Mouse (Mus musculus) heart, postnatal 36 days (tissue): ENCODE measurements at regions not wholly inside any gene's neighbourhood (a gene's known extent, or its start where the extent isn't known, plus 50 kb on each side); places are given as distances from the start of the nearest gene placed in this dataset.

Experiments
- DNase-seq, 2 experiments: peaks; one replicate each; pipeline ENCODE4 v3.0.0; 2021 to 2022
- intact Hi-C: fragments of 180-260 bp; cut with DNase I; formaldehyde crosslinking; loops from one replicate; pipeline ENCODE4 v1.15.1; 2025

- intact Hi-C loops: no loop called here
- DNase-seq: no peak
These were observed 161.1 kb upstream of the Rpl34 start for GRCm38 (mm10) chr3:130891310-130891709.

- DNase-seq: no peak
- intact Hi-C loops: loop anchor here (5.0 kb wide), 1 partner anchor 349 kb away; no protein-coding TSS in a partner anchor
These were observed 158.4 kb upstream of the Rpl34 start for GRCm38 (mm10) chr3:130888587-130888986.

- peak in 1 of 2 experiments; percentile 15 for DNase-seq
- intact Hi-C loops: loop anchor here (5.0 kb wide), 1 partner anchor 350 kb away; no protein-coding TSS in a partner anchor
These were observed 157.5 kb upstream of the Rpl34 start for GRCm38 (mm10) chr3:130887540-130888312.

DNA sequence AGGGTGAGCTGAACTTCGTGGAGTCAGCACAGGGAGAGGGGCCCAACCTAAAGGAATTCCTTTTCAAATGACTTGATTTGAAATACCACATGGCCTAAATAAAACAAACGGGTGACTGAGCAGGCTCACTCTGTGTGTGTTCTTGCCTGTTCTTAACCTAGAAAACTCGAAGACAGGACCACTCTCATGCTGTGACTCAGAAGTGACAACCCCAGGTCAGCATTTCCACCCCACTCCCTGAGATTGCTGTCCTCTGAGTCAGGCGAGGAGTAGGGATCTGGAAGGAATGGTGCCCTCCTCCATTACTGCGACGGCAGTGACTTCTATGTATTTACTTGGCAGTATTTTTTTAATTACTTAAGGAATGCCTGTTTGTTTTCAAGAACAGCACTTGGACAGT, 155.8 kb upstream of the Rpl34 start:
- intact Hi-C loops: loop anchor here (5.0 kb wide), 1 partner anchor 351 kb away; no protein-coding TSS in a partner anchor
- DNase-seq: no peak

DNA sequence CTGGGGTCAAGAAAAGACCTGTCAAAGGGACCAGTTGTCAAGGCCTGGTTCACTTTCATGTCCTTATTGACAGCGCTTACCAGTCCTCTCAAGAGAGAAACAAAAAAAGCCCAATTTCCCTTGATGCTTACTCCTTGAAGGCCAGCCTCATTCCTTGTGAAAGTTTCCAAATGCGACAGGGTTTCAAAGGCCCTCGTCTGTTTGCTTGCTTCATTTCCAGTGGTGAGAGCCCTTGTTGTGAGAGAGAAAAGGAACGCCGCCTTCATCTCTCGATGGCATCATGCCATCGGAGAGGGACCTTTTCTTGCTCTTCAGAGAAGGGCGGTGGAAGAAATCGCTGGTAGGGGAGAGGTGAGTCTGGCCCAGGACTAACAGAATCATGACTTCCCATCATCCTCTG, 154.2 kb upstream of the Rpl34 start:
- no peak for DNase-seq
- intact Hi-C loops: no loop called here

GRCm38 (mm10) chr3:130883928-130884327, 153.7 kb upstream of the Rpl34 start:
- intact Hi-C loops: no loop called here

DNA sequence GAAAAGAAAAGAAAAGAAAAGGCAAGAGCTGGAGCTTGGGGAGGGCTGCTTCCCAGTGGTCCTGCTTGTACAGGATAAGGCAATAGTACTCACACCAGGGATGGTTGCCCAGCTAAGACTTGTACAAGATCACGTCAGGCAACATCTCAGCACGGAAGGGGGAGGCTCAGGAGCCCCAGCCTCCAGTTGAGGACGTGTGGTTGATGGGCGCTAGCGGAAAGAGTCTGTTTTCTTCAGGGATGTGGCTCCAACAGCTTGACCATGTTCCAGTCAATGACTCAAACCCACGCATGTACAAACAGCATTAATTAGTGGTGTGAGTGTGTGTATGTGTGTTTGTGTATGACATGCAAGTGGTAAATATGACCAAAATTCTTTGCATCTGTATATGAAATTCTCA, 153.1 kb upstream of the Rpl34 start:
- intact Hi-C loops: no loop called here
- DNase-seq: no peak

More at GRCm38 (mm10) chr3:130883928-130884327, 153.7 kb upstream of the Rpl34 start:
- no peak for DNase-seq

DNA sequence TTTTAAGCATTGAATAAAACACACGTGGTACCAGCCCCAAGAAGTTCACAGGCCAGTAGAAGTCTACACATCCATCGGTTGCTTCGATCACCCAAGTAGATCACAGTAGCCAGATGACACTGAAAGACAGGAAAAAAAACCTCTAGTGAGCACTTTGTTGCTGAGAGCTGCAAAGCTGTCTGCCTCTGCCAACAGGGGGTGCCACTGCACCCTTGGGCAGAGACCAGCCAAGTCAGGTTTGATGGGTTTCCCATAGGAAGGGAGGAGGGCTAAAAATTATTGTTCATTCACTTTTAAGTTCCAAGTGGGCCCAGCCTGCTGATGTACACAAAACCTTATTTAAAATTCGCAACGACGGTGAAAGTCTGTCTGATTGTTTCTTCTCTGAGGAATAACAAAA, 150.3 kb upstream of the Rpl34 start:
- DNase-seq: no peak
- intact Hi-C loops: no loop called here

DNA sequence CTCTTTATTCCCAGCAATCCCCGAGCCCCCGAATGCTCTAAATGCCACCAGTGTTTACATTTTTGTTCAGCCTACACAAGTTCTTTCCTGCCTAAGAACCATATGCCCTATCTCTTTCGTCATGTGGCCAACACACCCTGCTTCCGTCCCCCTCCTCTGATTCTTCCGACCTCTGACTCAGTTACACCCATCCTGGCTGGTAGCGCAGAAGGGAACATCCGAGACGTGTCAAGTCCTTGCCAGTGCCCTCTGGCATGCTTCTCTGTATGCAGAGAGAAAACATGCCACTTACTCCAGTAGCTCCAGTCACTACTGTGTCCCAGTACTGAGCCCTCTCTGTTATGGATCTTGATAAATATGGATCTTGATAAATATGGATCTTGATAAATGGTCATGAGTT, 149.3 kb upstream of the Rpl34 start:
- intact Hi-C loops: no loop called here
- DNase-seq: no peak

DNA sequence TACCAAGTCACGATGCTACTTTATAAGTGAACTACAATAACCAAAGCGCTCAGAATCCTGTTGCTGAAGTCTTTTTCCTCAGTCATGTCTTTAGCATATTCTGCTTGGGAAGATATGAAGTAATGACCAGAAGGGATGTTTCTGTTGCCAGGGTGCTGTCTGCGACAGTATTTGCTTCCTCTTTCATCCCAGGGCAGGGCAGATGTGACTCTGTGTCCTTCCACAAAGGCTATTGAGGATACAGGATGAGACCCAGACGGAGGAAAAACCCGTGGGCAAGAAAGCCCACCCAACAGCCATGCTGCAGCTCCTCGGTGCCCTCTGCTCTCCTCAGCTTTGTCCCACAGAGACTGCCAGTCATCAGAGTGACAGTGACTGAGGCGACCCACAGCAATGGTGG, 148.6 kb upstream of the Rpl34 start:
- intact Hi-C loops: no loop called here
- DNase-seq: no peak

- intact Hi-C loops: no loop called here
- no peak for DNase-seq
These were observed 147.8 kb upstream of the Rpl34 start for GRCm38 (mm10) chr3:130877981-130878380.

DNA sequence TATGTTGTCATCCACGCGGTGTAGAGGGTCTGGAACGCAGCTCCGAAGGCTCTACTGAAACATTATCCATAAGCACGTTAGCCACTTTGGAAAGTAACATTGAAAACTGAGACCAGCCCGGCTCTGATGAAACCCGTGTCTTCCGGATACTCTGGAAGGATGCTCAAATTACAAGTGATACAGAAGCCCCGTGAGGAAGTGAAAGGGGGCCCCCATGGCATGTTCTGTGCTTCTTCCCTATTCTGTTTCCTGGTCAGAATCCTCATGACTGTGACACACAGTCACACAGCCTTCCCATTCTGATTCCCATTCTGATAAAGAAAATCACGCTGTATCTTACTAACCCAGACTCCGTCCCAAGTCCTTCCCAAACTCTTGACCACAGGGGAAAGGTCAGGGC, 143.5 kb upstream of the Rpl34 start:
- DNase-seq: peak in 1 of 2 experiments; percentile 5
- intact Hi-C loops: no loop called here

GRCm38 (mm10) chr3:130866952-130867632, 136.9 kb upstream of the Rpl34 start:
- intact Hi-C loops: no loop called here
- no peak for DNase-seq

DNA sequence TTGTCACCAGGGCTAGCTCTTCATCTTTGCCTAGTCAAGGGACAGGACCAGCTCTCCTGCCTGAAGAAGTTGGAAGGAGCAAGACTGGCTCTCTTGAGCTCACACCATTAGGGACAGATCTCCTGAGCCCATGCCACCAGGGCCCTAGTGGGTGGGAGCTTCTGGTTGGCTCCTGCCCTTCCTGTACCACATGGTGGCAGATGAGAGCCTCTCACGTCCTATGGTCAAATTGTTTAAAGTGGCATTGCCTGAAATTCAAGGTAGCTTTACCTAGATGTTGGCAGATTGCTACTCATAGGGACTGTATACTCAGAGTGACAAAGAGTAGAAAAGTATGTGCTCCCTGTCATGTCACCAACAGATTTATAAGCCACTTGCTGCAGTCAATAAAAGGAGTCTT, 134.6 kb upstream of the Rpl34 start:
- no peak for DNase-seq
- intact Hi-C loops: no loop called here

DNA sequence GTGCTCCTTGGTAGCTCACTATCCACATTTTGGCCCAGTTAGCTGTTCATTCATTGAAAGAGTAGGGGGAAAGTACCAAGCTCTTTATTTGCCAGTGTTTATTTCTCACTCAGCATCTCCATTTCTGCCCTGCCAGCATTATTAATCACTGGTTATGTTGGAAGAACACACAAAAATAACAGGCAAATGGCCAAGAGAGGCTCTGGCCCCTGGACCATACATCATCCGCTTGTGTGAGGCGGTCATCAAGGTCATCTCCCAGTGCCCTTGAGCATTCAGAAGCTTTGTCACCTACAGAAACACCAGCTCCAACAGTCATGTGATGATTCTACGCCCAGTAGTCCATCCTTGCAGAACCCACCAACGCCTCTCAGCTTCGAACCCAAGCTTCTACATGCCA, 133.2 kb upstream of the Rpl34 start:
- intact Hi-C loops: no loop called here
- DNase-seq: no peak

GRCm38 (mm10) chr3:130860315-130860714, 130.1 kb upstream of the Rpl34 start:
- DNase-seq: no peak
- intact Hi-C loops: no loop called here

DNA sequence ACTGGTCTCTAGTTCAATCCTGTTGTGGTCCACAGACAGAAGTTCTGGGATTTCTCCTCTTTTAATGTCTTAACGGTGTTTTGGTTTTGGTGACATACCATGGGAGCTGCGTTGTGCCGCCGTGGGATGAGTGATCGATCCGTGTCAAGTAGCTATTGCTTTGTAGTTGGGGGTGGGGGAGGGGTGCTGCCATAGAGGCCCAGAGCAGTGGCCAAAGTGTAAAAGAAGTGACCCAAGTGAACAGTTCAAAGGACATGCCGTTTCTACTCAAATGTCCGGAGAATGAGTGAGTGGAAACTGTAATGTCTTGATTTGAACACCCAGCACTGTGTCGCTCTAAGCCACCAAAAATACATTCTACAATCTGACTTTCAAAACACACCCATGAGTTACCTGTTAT, 123.7 kb upstream of the Rpl34 start:
- DNase-seq: no peak
- intact Hi-C loops: no loop called here

DNA sequence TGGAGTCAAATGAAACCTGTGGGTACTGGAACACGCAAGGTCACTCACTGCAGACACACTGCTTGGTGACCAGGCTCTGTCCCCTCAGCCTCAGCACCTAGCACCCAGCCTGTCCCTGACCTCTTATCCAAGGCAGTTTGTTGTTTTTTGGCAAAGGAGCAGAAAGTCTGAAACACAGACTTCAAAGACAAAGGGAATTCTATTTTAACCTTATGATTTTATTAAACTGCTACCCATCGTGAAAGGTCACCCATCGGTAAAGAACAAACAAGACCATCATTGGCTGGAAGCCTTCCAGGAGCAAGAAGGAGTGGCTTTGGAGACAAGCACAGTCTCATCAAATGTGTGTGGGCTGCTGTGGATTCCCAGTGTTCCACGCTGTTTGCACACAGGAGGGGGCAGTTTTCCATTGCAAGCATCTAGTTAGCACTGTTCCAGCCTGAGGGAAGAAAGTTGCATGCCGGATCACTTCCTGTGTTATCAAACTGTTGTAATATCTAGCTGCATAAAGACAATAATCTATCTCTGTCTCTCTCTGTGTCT, 120.6 kb upstream of the Rpl34 start:
- no peak for DNase-seq
- intact Hi-C loops: no loop called here

GRCm38 (mm10) chr3:130841755-130842154, 111.6 kb upstream of the Rpl34 start:
- intact Hi-C loops: no loop called here

GRCm38 (mm10) chr3:130839924-130840440, 109.8 kb upstream of the Rpl34 start:
- intact Hi-C loops: no loop called here
- DNase-seq: no peak

More at GRCm38 (mm10) chr3:130841755-130842154, 111.6 kb upstream of the Rpl34 start:
- no peak for DNase-seq

- intact Hi-C loops: no loop called here
- no peak for DNase-seq
These were observed 108.6 kb upstream of the Rpl34 start for GRCm38 (mm10) chr3:130838626-130839422.
